Mouse (Mus musculus) midbrain, embryonic 10.5 days (tissue): ENCODE data around the gene Erg. TPM values are rescaled to one million over a fixed set of nuclear protein-coding genes. Genes with fewer than 3 reads are reported as not detected.

Experiments
- DNase-seq: peaks from one replicate; pipeline ENCODE4 v3.0.0-alpha.2; 2017; ENCODE audit warnings: low spot score
- H3K27ac ChIP-seq: fragments of 300-500 bp; sonication (generic); replicated peaks from 2 replicates; pipeline ENCODE4 v1.5.1; 2016; ENCODE audit warnings: mild to moderate bottlenecking
- H3K27me3 ChIP-seq: fragments of 300-500 bp; sonication (generic); 2 replicates; pipeline ENCODE4 v1.6.1; 2016; ENCODE audit warnings: low read depth, mild to moderate bottlenecking; ENCODE audit not compliant: poor library complexity, severe bottlenecking
- H3K36me3 ChIP-seq: fragments of 300-500 bp; sonication (generic); 2 replicates; pipeline ENCODE4 v1.6.1; 2016; ENCODE audit warnings: mild to moderate bottlenecking, moderate library complexity
- H3K4me1 ChIP-seq: fragments of 300-500 bp; sonication (generic); 2 replicates; pipeline ENCODE4 v1.6.1; 2016
- H3K4me3 ChIP-seq: fragments of 300-500 bp; sonication (generic); 2 replicates; pipeline ENCODE4 v1.5.1; 2016; ENCODE audit warnings: mild to moderate bottlenecking, moderate library complexity
- H3K9me3 ChIP-seq: fragments of 300-500 bp; sonication (generic); replicated peaks from 2 replicates; pipeline ENCODE4 v1.6.1; 2016; ENCODE audit warnings: mild to moderate bottlenecking
- WGBS: fragments of 180-500 bp; shearing (Covaris S2); methylation state at CpG from one replicate; pipeline ENCODE4 v1.1.7; 2016; 5-methylcytosine and 5-hydroxymethylcytosine counted together
- polyA plus RNA-seq: library from polyadenylated mRNA; unstranded; fragments of >200 nt; fragmentation: Nextera tagmentation; extraction: Ambion mirVana; gene quantifications from 2 replicates; pipeline ENCODE4 v1.2.1, GENCODE M21; 2016

The Erg gene
- polyA plus RNA-seq, 1 experiment from 2014 or later, result 1.4 TPM

DNA sequence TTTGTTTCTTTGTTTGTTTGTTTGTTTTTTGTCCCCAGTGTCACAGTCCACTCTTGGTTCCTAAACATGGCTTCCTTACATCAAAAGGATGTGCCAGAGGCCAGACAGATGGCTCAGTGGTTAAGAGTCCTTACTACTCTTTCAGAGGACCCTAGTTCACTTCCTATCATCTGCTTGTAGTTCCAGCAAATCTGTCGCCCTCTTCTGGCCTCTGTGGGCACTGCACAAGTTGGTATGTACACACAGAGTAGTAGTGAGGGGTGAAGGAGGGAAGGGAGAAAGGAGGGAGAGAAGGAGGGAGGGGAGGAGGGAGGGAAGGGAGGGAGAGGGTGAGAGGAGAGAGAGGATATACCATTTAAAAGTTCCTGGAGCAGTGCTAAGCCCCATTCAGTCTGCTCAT is 15.8 kb downstream of the Erg start:
- no peaks in the 10 kb centered on the region for H3K9me3 ChIP-seq
- no peak overlapping the region for H3K27ac ChIP-seq
- H3K4me1 ChIP-seq, result no peaks in the 10 kb centered on the region
- H3K27me3 ChIP-seq, result no peaks in the 10 kb centered on the region
- DNase-seq, result peak; percentile 44
- no peak overlapping the region for H3K4me3 ChIP-seq
- H3K36me3 ChIP-seq, result no peaks in the 10 kb centered on the region
- WGBS, result 6% methylated on average over 1 of the region's 1 CpGs

DNA sequence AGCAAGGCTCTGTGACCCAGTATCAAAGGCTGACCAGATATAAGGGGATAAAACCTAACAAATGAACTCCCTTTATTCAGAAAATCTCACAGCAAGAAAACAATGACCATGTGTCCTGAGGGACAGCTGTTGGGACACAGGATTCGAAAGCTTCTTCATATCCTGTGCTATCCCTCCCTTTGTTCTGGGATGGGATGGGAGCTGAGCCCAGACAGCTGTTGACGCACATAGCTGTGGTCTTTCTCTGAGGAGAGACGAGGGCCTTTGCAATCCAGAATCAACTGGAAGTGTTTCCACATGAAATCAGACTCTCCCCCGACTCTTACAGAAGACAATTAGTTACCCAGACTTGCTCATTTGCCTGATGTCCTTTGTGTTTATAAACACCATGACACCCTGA is 29.6 kb downstream of the Erg start:
- no peak overlapping the region for H3K4me3 ChIP-seq
- peaks cover 3% of the 10 kb centered on the region; the same call in 1 of the 2 replicates for H3K4me1 ChIP-seq
- DNase-seq, result no peak
- H3K27ac ChIP-seq, result no peak overlapping the region
- no peaks in the 10 kb centered on the region for H3K36me3 ChIP-seq
- 75% methylated on average over 4 of the region's 4 CpGs for WGBS
- no peaks in the 10 kb centered on the region for H3K9me3 ChIP-seq
- no peaks in the 10 kb centered on the region for H3K27me3 ChIP-seq

DNA sequence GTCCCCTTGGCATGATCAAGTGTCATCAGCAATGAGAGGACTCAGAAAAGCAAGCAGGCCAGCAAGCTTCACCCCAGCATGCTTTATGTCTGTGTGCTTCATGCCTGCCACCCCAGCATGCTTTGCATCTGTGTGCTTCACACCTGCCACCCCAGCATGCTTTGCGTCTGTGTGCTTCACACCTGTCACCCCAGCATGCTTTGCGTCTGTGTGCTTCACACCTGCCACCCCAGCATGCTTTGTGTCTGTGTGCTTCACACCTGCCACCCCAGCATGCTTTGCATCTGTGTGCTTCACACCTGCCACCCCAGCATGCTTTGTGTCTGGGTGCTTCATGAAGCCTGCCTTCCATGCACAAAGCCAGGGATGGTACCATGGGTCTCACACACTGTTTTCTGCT is 33.3 kb downstream of the Erg start:
- no peak for DNase-seq
- 94% methylated on average over 2 of the region's 2 CpGs for WGBS
- Histone ChIP-seq H3K27ac (no peak overlapping the region), H3K4me3 (no peak overlapping the region), H3K4me1 (peaks cover 3% of the 10 kb centered on the region; the same call in 1 of the 2 replicates), H3K27me3 (no peaks in the 10 kb centered on the region), H3K9me3 (no peaks in the 10 kb centered on the region), H3K36me3 (no peaks in the 10 kb centered on the region)

DNA sequence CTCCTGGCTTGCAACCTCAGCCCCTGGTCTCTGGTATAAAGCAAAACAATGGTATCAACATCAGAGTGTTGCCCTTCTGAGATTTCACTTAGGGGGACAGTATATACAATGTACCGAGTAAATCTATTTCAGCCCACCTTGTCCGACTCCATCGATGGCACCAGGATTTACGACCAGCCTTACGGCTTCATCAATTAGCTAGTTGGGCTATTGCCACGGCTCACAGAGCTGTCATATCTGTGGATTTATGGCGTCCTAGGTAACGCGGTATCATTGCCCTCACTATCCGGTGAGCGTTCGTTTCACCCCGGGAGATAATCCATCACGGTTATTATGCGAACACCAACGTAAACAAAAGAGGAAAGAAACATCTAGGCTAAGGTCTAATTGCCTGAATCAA is 33.9 kb downstream of the Erg start:
- no peak for DNase-seq
- H3K36me3 ChIP-seq, result no peaks in the 10 kb centered on the region
- no peaks in the 10 kb centered on the region for H3K27me3 ChIP-seq
- no peaks in the 10 kb centered on the region for H3K9me3 ChIP-seq
- peaks cover 3% of the 10 kb centered on the region; the same call in 1 of the 2 replicates for H3K4me1 ChIP-seq
- no peak overlapping the region for H3K4me3 ChIP-seq
- H3K27ac ChIP-seq, result no peak overlapping the region
- WGBS, result 86% methylated on average over 16 of the region's 16 CpGs

DNA sequence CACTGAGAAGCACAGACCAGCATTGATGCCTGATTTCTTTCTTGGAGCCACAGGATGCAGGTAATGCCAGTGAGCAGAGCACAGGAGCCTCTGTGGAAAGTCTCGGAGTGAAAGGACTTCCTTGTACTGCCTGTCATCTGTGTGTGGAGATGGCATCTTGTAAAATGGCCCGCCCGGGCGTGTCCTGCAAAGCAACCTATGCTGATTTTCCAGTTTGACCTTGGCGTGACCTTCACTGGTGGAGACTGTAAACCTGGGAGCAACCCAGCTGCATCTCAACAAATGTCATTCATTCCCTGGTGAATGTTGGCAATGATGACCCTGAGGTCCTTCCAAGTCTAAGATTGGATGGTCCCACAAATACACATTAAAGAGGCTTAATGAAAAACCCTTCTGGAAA is 35.9 kb downstream of the Erg start:
- WGBS, result 92% methylated on average over 5 of the region's 5 CpGs
- no peaks in the 10 kb centered on the region for H3K36me3 ChIP-seq
- H3K9me3 ChIP-seq, result no peaks in the 10 kb centered on the region
- H3K27ac ChIP-seq, result no peak overlapping the region
- H3K4me1 ChIP-seq, result peaks cover 3% of the 10 kb centered on the region; the same call in 1 of the 2 replicates
- H3K27me3 ChIP-seq, result no peaks in the 10 kb centered on the region
- DNase-seq, result no peak
- H3K4me3 ChIP-seq, result no peak overlapping the region

DNA sequence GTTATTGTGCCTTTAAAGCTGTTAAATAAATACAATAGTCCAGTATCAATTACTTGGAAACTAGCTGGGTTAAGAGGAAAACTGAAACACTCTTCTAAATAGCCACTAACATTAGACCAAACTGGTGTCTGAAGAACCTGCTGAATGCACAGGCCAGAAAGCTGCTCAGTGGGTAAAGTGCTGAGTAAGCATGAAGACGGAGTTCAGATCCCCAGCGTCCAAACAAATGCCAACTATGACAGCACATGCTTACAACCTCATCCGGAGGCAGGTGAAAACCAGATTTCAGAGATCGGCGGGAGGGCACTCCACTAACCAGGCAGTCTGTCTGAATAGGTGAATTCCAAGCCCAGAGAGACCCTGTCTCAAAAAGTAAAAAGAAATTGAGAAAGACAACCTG is 41.6 kb downstream of the Erg start:
- 90% methylated on average over 5 of the region's 5 CpGs for WGBS
- no peak overlapping the region for H3K27ac ChIP-seq

DNA sequence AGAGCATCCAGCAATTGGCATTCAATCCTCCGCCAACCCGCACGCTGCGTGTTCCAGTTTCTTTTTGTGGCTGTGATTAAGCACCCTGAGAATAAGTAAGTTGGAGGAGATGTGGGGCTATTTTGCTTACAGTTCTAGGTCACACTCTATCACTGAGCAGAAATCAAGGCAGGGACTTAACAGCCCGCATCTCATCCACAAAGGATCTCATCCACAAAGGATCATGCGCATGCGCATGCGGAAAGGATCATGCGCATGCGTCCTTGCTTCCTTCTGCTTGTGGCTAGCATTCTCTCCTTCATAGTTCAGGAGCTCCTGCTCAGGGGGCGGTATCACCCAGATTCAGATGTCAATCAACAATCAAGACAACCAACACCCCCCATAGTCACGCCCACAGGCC is 42.9 kb downstream of the Erg start:
- no peaks in the 10 kb centered on the region for H3K36me3 ChIP-seq
- no peak overlapping the region for H3K27ac ChIP-seq
- DNase-seq, result no peak
- H3K9me3 ChIP-seq, result no peaks in the 10 kb centered on the region
- no peak overlapping the region for H3K4me3 ChIP-seq
- H3K27me3 ChIP-seq, result no peaks in the 10 kb centered on the region
- H3K4me1 ChIP-seq, result no peaks in the 10 kb centered on the region
- 93% methylated on average over 12 of the region's 12 CpGs for WGBS

More for the DNA sequence above, 41.6 kb downstream of the Erg start:
- H3K4me1 ChIP-seq, result no peaks in the 10 kb centered on the region
- no peaks in the 10 kb centered on the region for H3K9me3 ChIP-seq
- no peaks in the 10 kb centered on the region for H3K36me3 ChIP-seq
- H3K4me3 ChIP-seq, result no peak overlapping the region
- H3K27me3 ChIP-seq, result no peaks in the 10 kb centered on the region
- no peak for DNase-seq

DNA sequence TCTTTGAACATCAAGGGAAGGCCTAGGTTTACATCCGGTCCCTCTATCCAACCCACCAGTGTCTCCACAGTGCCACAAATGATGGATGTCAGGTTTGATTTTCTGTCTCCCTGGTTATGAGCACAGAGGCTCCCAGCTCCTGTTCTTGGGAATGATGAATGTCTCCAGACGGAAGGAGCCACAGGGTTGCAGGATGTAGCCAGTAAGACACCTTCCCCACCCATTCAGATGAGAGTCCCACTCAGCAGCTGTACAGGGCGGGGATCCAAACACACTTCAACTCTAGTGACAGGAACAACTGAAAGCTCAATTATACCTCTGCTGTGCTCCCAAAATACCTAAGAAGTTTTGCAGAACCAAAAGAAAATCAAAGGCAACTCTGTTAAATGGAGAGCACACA is 51.2 kb downstream of the Erg start:
- DNase-seq, result no peak
- 85% methylated on average over 3 of the region's 3 CpGs for WGBS
- Histone ChIP-seq H3K4me1 (peaks cover 4% of the 10 kb centered on the region; the same call in 1 of the 2 replicates), H3K36me3 (no peaks in the 10 kb centered on the region), H3K4me3 (no peak overlapping the region), H3K27ac (no peak overlapping the region), H3K9me3 (no peaks in the 10 kb centered on the region), H3K27me3 (no peaks in the 10 kb centered on the region)

DNA sequence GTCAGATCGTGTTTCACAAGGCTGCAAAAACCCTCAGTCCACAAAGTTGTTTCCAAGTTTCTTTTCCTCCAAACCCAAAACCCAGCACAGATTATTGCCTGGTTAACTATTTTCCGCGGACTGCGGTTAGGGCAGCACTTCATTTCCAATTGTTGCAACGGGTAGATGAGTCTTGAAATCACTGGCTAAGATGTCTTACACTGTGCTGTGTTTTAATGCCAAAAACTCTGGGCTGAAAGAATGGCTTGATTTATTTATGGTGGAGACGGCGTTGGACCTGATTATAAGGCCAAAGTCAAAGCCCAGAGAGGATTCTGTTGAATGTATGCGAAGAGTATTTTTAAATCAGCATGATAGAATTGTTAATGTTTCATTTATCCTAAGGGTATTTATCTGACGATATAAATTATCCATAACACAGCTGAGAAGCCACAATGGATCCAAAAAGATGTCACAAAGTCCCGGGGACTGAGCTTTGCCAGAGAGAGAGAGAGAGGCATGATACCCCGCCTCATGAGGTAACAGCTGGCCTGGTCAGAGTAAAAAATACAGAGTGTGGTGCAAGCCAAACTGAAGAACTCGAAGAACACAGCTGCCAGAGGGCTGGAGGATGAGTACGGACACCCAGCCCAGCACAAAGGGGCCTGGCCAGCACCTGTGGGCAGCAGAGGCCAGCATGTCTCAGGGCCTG is 53.9 kb downstream of the Erg start:
- Histone ChIP-seq H3K27me3 (no peaks in the 10 kb centered on the region), H3K9me3 (no peaks in the 10 kb centered on the region), H3K4me1 (peaks cover 4% of the 10 kb centered on the region; the same call in 1 of the 2 replicates), H3K36me3 (no peaks in the 10 kb centered on the region), H3K4me3 (no peak overlapping the region), H3K27ac (no peak overlapping the region)
- no peak for DNase-seq
- 85% methylated on average over 13 of the region's 13 CpGs for WGBS

DNA sequence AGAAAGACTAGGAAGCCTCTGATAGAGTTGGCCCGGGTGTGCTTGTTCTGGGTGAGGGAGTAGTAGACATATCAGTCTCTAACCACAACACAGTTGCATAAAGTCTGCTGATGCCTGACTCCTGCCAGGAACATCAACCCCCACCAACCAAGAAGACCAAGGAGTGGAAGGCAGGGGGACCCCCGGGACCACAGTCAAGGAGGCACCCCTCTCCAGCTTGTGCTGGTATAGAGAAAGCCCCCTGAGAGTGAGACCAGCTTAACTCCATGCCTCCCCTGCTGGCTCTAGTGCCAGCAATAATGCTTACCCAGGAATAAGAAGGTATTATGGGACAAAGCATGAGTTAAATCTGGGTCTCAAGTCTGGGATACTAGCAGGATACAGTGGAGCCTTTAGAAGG is 58.8 kb downstream of the Erg start:
- H3K27me3 ChIP-seq, result no peaks in the 10 kb centered on the region
- no peaks in the 10 kb centered on the region for H3K9me3 ChIP-seq
- DNase-seq, result no peak
- no peaks in the 10 kb centered on the region for H3K36me3 ChIP-seq
- no peaks in the 10 kb centered on the region for H3K4me1 ChIP-seq
- H3K4me3 ChIP-seq, result no peak overlapping the region
- H3K27ac ChIP-seq, result no peak overlapping the region
- WGBS, result 85% methylated on average over 2 of the region's 2 CpGs

DNA sequence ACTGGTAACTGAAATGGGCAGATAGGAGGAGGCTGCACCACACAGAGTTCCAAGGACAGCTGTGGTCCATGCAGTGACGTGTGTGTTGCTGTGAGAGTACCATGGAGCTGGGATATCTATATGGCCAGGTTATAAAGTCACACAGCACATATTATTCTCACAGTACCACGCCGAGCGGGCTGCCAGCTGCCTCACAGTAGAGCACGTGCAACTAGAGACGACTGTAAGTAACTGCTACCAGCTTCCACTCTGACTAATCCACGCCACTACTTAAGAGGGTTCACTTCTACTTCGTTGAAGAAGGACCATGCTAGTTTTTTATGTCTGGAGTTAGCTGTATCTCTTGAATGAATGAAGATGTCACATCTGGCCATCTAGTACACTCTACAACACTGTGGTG is 66.9 kb downstream of the Erg start:
- H3K36me3 ChIP-seq, result no peaks in the 10 kb centered on the region
- WGBS, result 81% methylated on average over 8 of the region's 8 CpGs
- no peaks in the 10 kb centered on the region for H3K27me3 ChIP-seq
- 0 out of 2 replicates have a peak overlapping the region, but pooled peaks have one; percentile 13 for H3K27ac ChIP-seq
- H3K9me3 ChIP-seq, result no peaks in the 10 kb centered on the region
- DNase-seq, result no peak
- H3K4me3 ChIP-seq, result no peak overlapping the region
- peaks cover 8% of the 10 kb centered on the region for H3K4me1 ChIP-seq

DNA sequence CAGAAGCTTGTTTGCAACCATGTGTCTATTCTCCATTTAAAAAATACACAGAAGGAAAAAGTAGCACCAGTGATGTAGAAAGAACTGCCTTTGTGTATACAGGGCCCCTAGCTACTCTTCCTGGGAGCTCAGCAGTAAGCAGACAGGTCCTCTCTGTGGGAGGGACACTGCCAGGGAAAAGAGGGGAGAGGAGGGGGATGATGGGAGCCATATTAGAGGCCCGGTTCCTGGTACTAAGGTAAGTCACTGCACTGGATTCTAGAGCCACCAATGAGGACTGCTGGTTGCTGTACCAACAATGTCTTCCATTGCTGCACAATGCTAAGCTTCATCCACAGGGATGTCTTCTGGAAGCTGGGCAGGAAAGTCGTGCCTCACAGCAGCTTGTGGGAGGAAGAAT is 80.3 kb downstream of the Erg start:
- WGBS, result 71% methylated on average over 2 of the region's 2 CpGs
- Histone ChIP-seq H3K27ac (no peak overlapping the region), H3K9me3 (no peaks in the 10 kb centered on the region), H3K27me3 (no peaks in the 10 kb centered on the region), H3K36me3 (no peaks in the 10 kb centered on the region), H3K4me1 (no peaks in the 10 kb centered on the region), H3K4me3 (no peak overlapping the region)
- no peak for DNase-seq

DNA sequence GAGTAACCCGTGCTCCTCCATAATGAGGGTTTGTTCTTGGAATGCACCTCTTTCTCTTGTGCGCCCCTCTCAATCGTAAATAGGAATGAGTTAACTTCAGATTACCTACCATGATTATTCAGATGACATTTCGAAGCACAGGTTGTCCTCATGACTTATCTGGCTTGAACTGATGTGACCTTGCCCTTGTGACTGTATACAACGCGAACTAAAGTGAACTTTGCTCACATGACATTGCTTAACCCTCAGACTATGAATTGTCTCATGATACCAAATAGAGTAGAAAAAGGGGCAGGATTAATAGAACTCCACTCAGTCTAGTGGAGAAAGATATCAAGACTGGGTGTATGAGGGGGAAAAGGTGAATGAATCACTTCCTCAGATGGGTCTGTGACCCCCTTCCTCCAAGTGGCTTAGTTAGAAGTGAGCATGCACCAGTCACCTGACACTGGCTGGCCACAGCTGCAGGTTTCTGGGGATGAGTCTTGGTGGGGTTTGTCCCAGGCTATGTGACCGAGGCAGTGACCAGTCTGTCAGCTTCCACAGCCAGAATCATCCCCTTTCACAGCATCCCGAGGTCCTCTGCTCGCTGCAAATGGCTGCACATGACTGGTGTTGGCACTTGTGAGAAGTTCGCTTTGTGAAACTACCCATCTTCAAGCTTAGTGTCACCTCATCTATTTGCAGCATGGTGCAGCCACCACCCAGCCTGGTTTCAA is 89.7 kb downstream of the Erg start:
- WGBS, result 83% methylated on average over 10 of the region's 10 CpGs
- DNase-seq, result no peak
- Histone ChIP-seq H3K27ac (no peak overlapping the region), H3K36me3 (no peaks in the 10 kb centered on the region), H3K9me3 (no peaks in the 10 kb centered on the region), H3K27me3 (no peaks in the 10 kb centered on the region), H3K4me3 (no peak overlapping the region), H3K4me1 (no peaks in the 10 kb centered on the region; the same call in 1 of the 2 replicates)
